Mouse (Mus musculus) C2C12 (cell line): ENCODE results near the gene Mthfr.

ENCODE experiments used
- CTCF ChIP-seq: IDR thresholded peaks from one replicate; pipeline ENCODE4 v1.5.1; 2011; ENCODE audit not compliant: control insufficient read depth, insufficient read depth, insufficient read length
- MAX ChIP-seq: IDR thresholded peaks from one replicate; pipeline ENCODE4 v1.6.1; 2011; ENCODE audit warnings: mild to moderate bottlenecking, control low read depth

DNA sequence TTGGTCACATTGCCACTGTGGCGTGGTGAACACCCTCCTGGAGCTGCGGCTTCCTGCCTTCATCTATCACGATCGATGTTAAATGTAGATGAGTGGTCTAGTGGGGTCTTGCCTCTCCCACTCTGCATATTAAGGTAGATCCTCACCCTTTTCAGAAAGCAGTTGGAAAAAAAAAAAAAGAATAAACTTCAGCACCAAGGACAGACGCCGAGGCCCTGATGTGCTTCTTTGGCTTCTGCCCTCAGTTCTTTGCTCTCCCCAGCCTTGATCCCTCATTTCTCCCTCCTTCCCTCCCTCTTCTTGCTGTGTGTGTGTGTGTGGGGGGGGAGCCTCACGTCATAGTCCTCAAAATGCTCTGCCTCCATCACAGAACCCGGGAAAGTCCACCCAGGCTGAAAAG, 37.0 kb upstream of the Mthfr start:
- TF ChIP-seq CTCF, result no peak
- TF ChIP-seq MAX, result no peak
